ENCODE assay signal across 7 mouse cellular contexts in the genomic region with DNA sequence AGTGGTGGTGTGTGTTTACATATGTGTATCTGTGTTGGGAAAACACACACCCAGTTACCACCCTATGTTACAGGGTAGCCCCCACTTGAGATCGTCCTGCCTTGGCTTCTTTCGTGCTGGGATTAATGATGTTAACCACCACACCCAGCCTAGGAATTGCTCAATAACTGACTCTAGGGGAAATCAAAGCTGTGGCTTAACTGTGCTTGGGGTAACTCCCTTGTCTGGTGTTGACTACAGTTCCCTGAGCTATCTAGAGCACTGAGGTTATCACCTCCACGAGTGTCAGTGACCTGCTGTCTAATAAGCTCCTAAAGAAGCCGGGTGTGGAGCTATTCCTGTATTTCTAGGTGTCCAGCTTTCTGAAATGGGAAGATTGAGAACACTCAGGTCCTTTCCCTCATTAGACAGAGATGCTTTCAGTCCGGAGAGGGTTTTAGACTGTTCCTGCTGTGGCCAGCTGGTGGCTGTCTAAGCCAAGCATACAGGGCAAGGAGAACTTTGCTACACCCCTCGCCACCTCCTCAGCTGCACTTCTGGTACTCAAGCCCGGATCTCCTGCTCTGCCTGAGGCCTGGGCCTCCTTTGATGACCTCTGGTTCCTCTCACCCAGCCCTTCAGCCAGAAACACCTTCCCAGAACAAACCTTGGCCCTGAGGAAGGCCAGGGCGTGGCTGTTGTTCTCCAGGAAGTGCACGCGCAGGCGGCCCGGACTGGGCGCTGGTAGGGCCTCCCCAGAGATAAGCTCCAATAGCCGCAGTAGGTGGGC. TPM values are rescaled to one million over a fixed set of nuclear protein-coding genes. Genes with fewer than 3 reads are reported as not detected.
DNase-seq lines count a peak whose midpoint lies in the region; ATAC-seq and TF ChIP-seq lines count a peak whose summit lies in the region.

No protein-coding gene starts in this region.

- TF ChIP-seq POLR2A in bone marrow, adult 2 months (IDR thresholded peaks at IDR 0.05; ENCODE audit: borderline replicate concordance, control insufficient read depth, low read depth, low read length), result 0 out of 2 replicates have a peak, but pooled peaks have one; percentile 16

- no peaks in the 10 kb centered on the region for H3K4me1 ChIP-seq in bone marrow, adult 2 months (ENCODE audit: control insufficient read depth, insufficient read depth, low read length)
- no peaks in the 10 kb centered on the region for H3K4me1 ChIP-seq in hindbrain, embryonic 14.5 days (replicated peaks; ENCODE audit: control insufficient read depth, insufficient read depth, low read length)

- intact Hi-C loops in heart, postnatal 14 days (cut with DNase I), result loop anchor here (1.0 to 5.0 kb wide), 2 partner anchors 86 to 193 kb away; no protein-coding TSS in a partner anchor

- DNase-seq in ovary, postnatal 36 days (ENCODE audit: low spot score), result peak; percentile 50
- no peak for DNase-seq in ovary, postnatal 14 days (ENCODE audit: low spot score)
- DNase-seq in heart, postnatal 14 days, result peak; percentile 65 to 71
- DNase-seq in lung, postnatal 14 days, result peak; percentile 65
- no peak for DNase-seq in hindbrain, embryonic 14.5 days (ENCODE audit: low spot score)
- no peak for DNase-seq in frontal cortex, postnatal 10 days (ENCODE audit: low spot score in 2 of 2)

- no peaks in the 10 kb centered on the region for H3K27me3 ChIP-seq in hindbrain, embryonic 14.5 days (ENCODE audit: control insufficient read depth, insufficient read depth, low read length)

- H3K4me3 ChIP-seq in bone marrow, adult 2 months (replicated peaks; ENCODE audit: control insufficient read depth, low read depth, low read length), result no peak overlapping the region
- H3K4me3 ChIP-seq in hindbrain, embryonic 14.5 days (replicated peaks; ENCODE audit: low read length), result no peak overlapping the region

- H3K9ac ChIP-seq in hindbrain, embryonic 14.5 days, result no peak overlapping the region

- H3K9me3 ChIP-seq in hindbrain, embryonic 14.5 days (ENCODE audit: control insufficient read depth, low read length), result no peaks in the 10 kb centered on the region

- H3K4me2 ChIP-seq in hindbrain, embryonic 14.5 days (replicated peaks), result no peak overlapping the region

- TF ChIP-seq CTCF in bone marrow, adult 2 months (IDR thresholded peaks at IDR 0.05; ENCODE audit: control insufficient read depth, insufficient read depth, low read length), result peak; percentile 65

- ATAC-seq in hindbrain, embryonic 14.5 days (ENCODE audit: low FRiP score), result no peak

- H3K27ac ChIP-seq in bone marrow, adult 2 months (ENCODE audit: control insufficient read depth, insufficient read depth, low read depth, low read length, poor library complexity), result peak overlapping the region; percentile 21; the same call in 1 of the 2 replicates
- no peak overlapping the region for H3K27ac ChIP-seq in hindbrain, embryonic 14.5 days

- 53% methylated on average over 14 of the region's 14 CpGs for WGBS in bone marrow, adult 2 months
- 85% methylated on average over 14 of the region's 14 CpGs for WGBS in hindbrain, embryonic 14.5 days

- 0 out of 2 replicates have a peak, but pooled peaks cover 2% of the 10 kb centered on the region for H3K36me3 ChIP-seq in hindbrain, embryonic 14.5 days (replicated peaks; ENCODE audit: control insufficient read depth, insufficient read depth)

RNA-seq across cellular contexts. Expression of a gene that starts 51.6 kb away (rescaled TPM):
- polyA plus RNA-seq in bone marrow, adult 2 months (2011; ENCODE audit: insufficient read depth, insufficient read length, low replicate concordance, missing spikeins), result 0.61 and 3.3 TPM in 2 replicates
- total RNA-seq in heart, postnatal 14 days (2021), result 1 to 10 TPM; 1.9 to 2.5 TPM
- polyA plus RNA-seq in hindbrain, embryonic 14.5 days (2014; fragmentation: Nextera tagmentation; extraction: Ambion mirVana), result 1.9 and 2.7 TPM in 2 replicates

RNA-seq across cellular contexts. Expression of a gene that starts 57.5 kb away (rescaled TPM):
- 0.70 and 1.5 TPM in 2 replicates for polyA plus RNA-seq in bone marrow, adult 2 months (2011; ENCODE audit: insufficient read depth, insufficient read length, low replicate concordance, missing spikeins)
- total RNA-seq in heart, postnatal 14 days (2021), result 1 to 10 TPM; 1.1 to 2.1 TPM
- 4.0 and 4.3 TPM in 2 replicates for polyA plus RNA-seq in hindbrain, embryonic 14.5 days (2014; fragmentation: Nextera tagmentation; extraction: Ambion mirVana)

RNA-seq across cellular contexts. Expression of a gene that starts 57.5 kb away (rescaled TPM):
- polyA plus RNA-seq in bone marrow, adult 2 months (2011; ENCODE audit: insufficient read depth, insufficient read length, low replicate concordance, missing spikeins), result 4.7 and 13.0 TPM in 2 replicates
- total RNA-seq in heart, postnatal 14 days (2021), result 1 to 10 TPM; 7.5 to 8.8 TPM
- polyA plus RNA-seq in hindbrain, embryonic 14.5 days (2014; fragmentation: Nextera tagmentation; extraction: Ambion mirVana), result 16.6 and 23.3 TPM in 2 replicates

Comparison
In these comparisons a context has a peak if more than half of its experiments do, and no peak if none do; other contexts are left out.
1. DNase-seq: peak in ovary, postnatal 36 days (single experiment), heart, postnatal 14 days (2 of 2) and lung, postnatal 14 days (single experiment); none in ovary, postnatal 14 days (single experiment), hindbrain, embryonic 14.5 days (single experiment) and frontal cortex, postnatal 10 days (0 of 2).